Mouse (Mus musculus) kidney, adult 11 months (tissue): ENCODE measurements around the gene Snx9.
A peak's percentile ranks its signal among the peaks of the same experiment; 100 is the strongest.

Experiments used
- DNase-seq: peaks from one replicate; pipeline ENCODE4 v3.0.0; 2022

Snx9 gene

GRCm38 (mm10) chr17:5886943-5887800 is 46.0 kb downstream of the Snx9 start:
- DNase-seq: no peak

GRCm38 (mm10) chr17:5890429-5890828 is 49.3 kb downstream of the Snx9 start:
- DNase-seq: peak; percentile 72

- DNase-seq: no peak
These were observed 51.0 kb downstream of the Snx9 start for GRCm38 (mm10) chr17:5891933-5892683.

- DNase-seq: peak; percentile 84
These were observed 52.0 kb downstream of the Snx9 start for GRCm38 (mm10) chr17:5893092-5893491.

GRCm38 (mm10) chr17:5893574-5894148 is 52.5 kb downstream of the Snx9 start:
- no peak for DNase-seq

GRCm38 (mm10) chr17:5896066-5896465 is 54.9 kb downstream of the Snx9 start:
- DNase-seq: no peak

GRCm38 (mm10) chr17:5896607-5897006 is 55.5 kb downstream of the Snx9 start:
- DNase-seq: no peak

- DNase-seq: no peak
These were observed 56.4 kb downstream of the Snx9 start for GRCm38 (mm10) chr17:5897326-5898200.

GRCm38 (mm10) chr17:5899251-5899650 is 58.1 kb downstream of the Snx9 start:
- no peak for DNase-seq

GRCm38 (mm10) chr17:5901381-5901780 is 60.3 kb downstream of the Snx9 start:
- no peak for DNase-seq

- DNase-seq: peak; percentile 17
These were observed 62.6 kb downstream of the Snx9 start for GRCm38 (mm10) chr17:5903630-5904301.

GRCm38 (mm10) chr17:5909681-5910080 is 68.6 kb downstream of the Snx9 start:
- no peak for DNase-seq

- DNase-seq: no peak
These were observed 70.5 kb downstream of the Snx9 start for GRCm38 (mm10) chr17:5911591-5911990.

- no peak for DNase-seq
These were observed 71.7 kb downstream of the Snx9 start for GRCm38 (mm10) chr17:5912797-5913196.

- DNase-seq: no peak
These were observed 73.1 kb downstream of the Snx9 start for GRCm38 (mm10) chr17:5914217-5914616.

- no peak for DNase-seq
These were observed 80.8 kb downstream of the Snx9 start for GRCm38 (mm10) chr17:5921954-5922353.

- no peak for DNase-seq
These were observed 82.2 kb downstream of the Snx9 start for GRCm38 (mm10) chr17:5923281-5923680.

GRCm38 (mm10) chr17:5924238-5924637 is 83.1 kb downstream of the Snx9 start:
- no peak for DNase-seq

- DNase-seq: no peak
These were observed 85.6 kb downstream of the Snx9 start for GRCm38 (mm10) chr17:5926710-5927109.

- DNase-seq: no peak
These were observed 87.9 kb downstream of the Snx9 start for GRCm38 (mm10) chr17:5929031-5929430.

- DNase-seq: no peak
These were observed 91.0 kb downstream of the Snx9 start for GRCm38 (mm10) chr17:5932161-5932560.
